18 mouse cellular contexts compared by ENCODE assay signal in genomic region chr9:43757225-43757624, GRCm38 (mm10). TPM values are rescaled to one million over a fixed set of nuclear protein-coding genes. Genes with fewer than 3 reads are reported as not detected.
DNase-seq lines count a peak whose midpoint lies in the region; ATAC-seq and TF ChIP-seq lines count a peak whose summit lies in the region.
"Had no signal": no experiment of that assay in that cellular context is flagged by ENCODE, and none has a peak within 500 bp of the region (broad histone marks: within the 10 kb centered on the region; RNA-seq: fewer than 3 reads in every experiment).

No protein-coding gene starts in this region.

- H3K4me1 ChIP-seq in heart, embryonic 10.5 days, result peaks cover 76% of the 10 kb centered on the region
- peaks cover 89% of the 10 kb centered on the region for H3K4me1 ChIP-seq in midbrain, embryonic 10.5 days
- H3K4me1 ChIP-seq in midbrain, postnatal 0 days (ENCODE audit: insufficient read depth, low read length), result peaks cover 28% of the 10 kb centered on the region
- H3K4me1 ChIP-seq in liver, embryonic 15.5 days (replicated peaks), result peaks cover 38% of the 10 kb centered on the region
- peaks cover 49% of the 10 kb centered on the region for H3K4me1 ChIP-seq in forebrain, embryonic 16.5 days (replicated peaks; ENCODE audit: control insufficient read depth, insufficient read depth, low read length)

- intact Hi-C loops in left cerebral cortex, postnatal 36 days (cut with DNase I), result no loop called here

- 58% methylated on average over 10 of the region's 10 CpGs for WGBS in heart, embryonic 10.5 days
- 73% methylated on average over 10 of the region's 10 CpGs for WGBS in midbrain, embryonic 10.5 days
- 73% methylated on average over 10 of the region's 10 CpGs for WGBS in midbrain, postnatal 0 days
- 60% methylated on average over 10 of the region's 10 CpGs for WGBS in liver, embryonic 15.5 days (ENCODE audit: insufficient replicate concordance)
- WGBS in forebrain, embryonic 16.5 days, result 80% methylated on average over 10 of the region's 10 CpGs

- no peaks in the 10 kb centered on the region for H3K27me3 ChIP-seq in heart, embryonic 10.5 days (ENCODE audit: insufficient read depth, poor library complexity, severe bottlenecking)
- no peaks in the 10 kb centered on the region for H3K27me3 ChIP-seq in midbrain, embryonic 10.5 days (ENCODE audit: low read depth, poor library complexity, severe bottlenecking)
- H3K27me3 ChIP-seq in midbrain, postnatal 0 days (ENCODE audit: insufficient read depth, low read length), result no peaks in the 10 kb centered on the region
- no peaks in the 10 kb centered on the region for H3K27me3 ChIP-seq in liver, embryonic 15.5 days
- no peaks in the 10 kb centered on the region for H3K27me3 ChIP-seq in forebrain, embryonic 16.5 days (replicated peaks; ENCODE audit: control insufficient read depth, insufficient read depth, low read length)
- H3K27me3 ChIP-seq: CH12.LX; neural tube, embryonic 13.5 days had no signal

- no peak for ATAC-seq in midbrain, postnatal 0 days (ENCODE audit: low FRiP score)
- ATAC-seq in liver, embryonic 15.5 days (ENCODE audit: insufficient read depth), result no peak
- ATAC-seq in forebrain, embryonic 16.5 days, result no peak
- ATAC-seq: intestine, embryonic 16.5 days had no signal

- H3K4me2 ChIP-seq in midbrain, postnatal 0 days (ENCODE audit: low read depth, low read length, poor library complexity, severe bottlenecking), result no peak overlapping the region
- peak overlapping the region; percentile 39 for H3K4me2 ChIP-seq in liver, embryonic 15.5 days
- no peak overlapping the region for H3K4me2 ChIP-seq in forebrain, embryonic 16.5 days (ENCODE audit: low read length)
- H3K4me2 ChIP-seq: midbrain, embryonic 11.5 days; neural tube, embryonic 13.5 days had no signal

- TF ChIP-seq CTCF in midbrain, postnatal 0 days (IDR thresholded peaks at IDR 0.05), result no peak

- DNase-seq in heart, embryonic 10.5 days (ENCODE audit: low spot score), result no peak
- no peak for DNase-seq in heart, adult 11 months
- DNase-seq in midbrain, embryonic 10.5 days (ENCODE audit: low spot score), result no peak
- no peak for DNase-seq in midbrain, postnatal 0 days (ENCODE audit: low spot score)
- peak; percentile 68 to 75 for DNase-seq in urinary bladder, postnatal 36 days (ENCODE audit: low spot score in 2 of 2)
- DNase-seq in left cerebral cortex, postnatal 36 days (ENCODE audit: low spot score in 2 of 2), result no peak
- DNase-seq: cerebellum, postnatal 10 days; heart, adult 2 months; kidney, postnatal 4 days; lung, adult 18-20 months; right cerebral cortex, postnatal 4 days; thymus, adult 18-20 months had no signal

- 0 out of 2 replicates have a peak overlapping the region, but pooled peaks have one; percentile 3 for H3K4me3 ChIP-seq in heart, embryonic 10.5 days
- no peak overlapping the region for H3K4me3 ChIP-seq in midbrain, embryonic 10.5 days
- no peak overlapping the region for H3K4me3 ChIP-seq in midbrain, postnatal 0 days (ENCODE audit: low read depth, low read length)
- no peak overlapping the region for H3K4me3 ChIP-seq in liver, embryonic 15.5 days (replicated peaks)
- H3K4me3 ChIP-seq in forebrain, embryonic 16.5 days (replicated peaks; ENCODE audit: low read length), result no peak overlapping the region
- H3K4me3 ChIP-seq: heart, adult 2 months; neural tube, embryonic 13.5 days had no signal

- no peaks in the 10 kb centered on the region for H3K9me3 ChIP-seq in heart, embryonic 10.5 days
- H3K9me3 ChIP-seq in midbrain, embryonic 10.5 days (replicated peaks), result no peaks in the 10 kb centered on the region
- no peaks in the 10 kb centered on the region for H3K9me3 ChIP-seq in midbrain, postnatal 0 days (ENCODE audit: low read length)
- no peaks in the 10 kb centered on the region for H3K9me3 ChIP-seq in liver, embryonic 15.5 days (replicated peaks)
- no peaks in the 10 kb centered on the region for H3K9me3 ChIP-seq in forebrain, embryonic 16.5 days (ENCODE audit: control insufficient read depth, low read length)
- H3K9me3 ChIP-seq: neural tube, embryonic 13.5 days had no signal

- peak overlapping the region; percentile 77 for H3K27ac ChIP-seq in heart, embryonic 10.5 days
- H3K27ac ChIP-seq in midbrain, embryonic 10.5 days (replicated peaks), result peak overlapping the region; percentile 86
- no peak overlapping the region for H3K27ac ChIP-seq in midbrain, postnatal 0 days (ENCODE audit: low read depth, low read length)
- H3K27ac ChIP-seq in liver, embryonic 15.5 days (replicated peaks), result peak overlapping the region; percentile 62; the same call in 1 of the 2 replicates
- no peak overlapping the region for H3K27ac ChIP-seq in forebrain, embryonic 16.5 days (ENCODE audit: low read length)
- H3K27ac ChIP-seq: heart, adult 2 months had no signal

- H3K9ac ChIP-seq in midbrain, postnatal 0 days (replicated peaks; ENCODE audit: low read length, poor library complexity, severe bottlenecking), result no peak overlapping the region
- no peak overlapping the region for H3K9ac ChIP-seq in liver, embryonic 15.5 days
- H3K9ac ChIP-seq in forebrain, embryonic 16.5 days (replicated peaks; ENCODE audit: low read depth, low read length), result no peak overlapping the region
- H3K9ac ChIP-seq: neural tube, embryonic 13.5 days had no signal

- H3K36me3 ChIP-seq in heart, embryonic 10.5 days, result no peaks in the 10 kb centered on the region
- peaks cover 14% of the 10 kb centered on the region for H3K36me3 ChIP-seq in midbrain, embryonic 10.5 days
- H3K36me3 ChIP-seq in midbrain, postnatal 0 days (ENCODE audit: insufficient read depth, low read length), result no peaks in the 10 kb centered on the region
- no peaks in the 10 kb centered on the region for H3K36me3 ChIP-seq in liver, embryonic 15.5 days (replicated peaks)
- no peaks in the 10 kb centered on the region for H3K36me3 ChIP-seq in forebrain, embryonic 16.5 days (ENCODE audit: control insufficient read depth, insufficient read depth)
- H3K36me3 ChIP-seq: neural tube, embryonic 13.5 days had no signal

RNA-seq across cellular contexts. Expression of gene Nectin1, which starts 13.4 kb away (rescaled TPM):
- polyA plus RNA-seq in heart, embryonic 10.5 days (2016; fragmentation: Nextera tagmentation; extraction: Ambion mirVana), result 1.7 and 3.9 TPM in 2 replicates
- polyA plus RNA-seq in midbrain, embryonic 10.5 days (2016; fragmentation: Nextera tagmentation; extraction: Ambion mirVana), result 6.9 and 7.3 TPM in 2 replicates
- total RNA-seq in midbrain, postnatal 0 days (2014; rRNA removed), result 64.7 and 71.6 TPM in 2 replicates
- 14.9 and 15.4 TPM in 2 replicates for polyA plus RNA-seq in midbrain, postnatal 0 days (2015; fragmentation: Nextera tagmentation; extraction: Ambion mirVana)
- polyA plus RNA-seq in liver, embryonic 15.5 days (2015; fragmentation: Nextera tagmentation; extraction: Ambion mirVana), result 1.6 and 1.8 TPM in 2 replicates
- 8.6 and 10.1 TPM in 2 replicates for polyA plus RNA-seq in forebrain, embryonic 16.5 days (2015; fragmentation: Nextera tagmentation; extraction: Ambion mirVana)
- total RNA-seq in left cerebral cortex, postnatal 36 days (2021), result 100 to 1,000 TPM in 1 of 2 experiments, 10 to 100 TPM in 1; 84.8 to 103 TPM

Comparison
In these comparisons a context has a peak if more than half of its experiments do, and no peak if none do; other contexts are left out.
1. H3K27ac ChIP-seq: peak in heart, embryonic 10.5 days (single experiment), midbrain, embryonic 10.5 days (single experiment) and liver, embryonic 15.5 days (single experiment); none in midbrain, postnatal 0 days (single experiment) and forebrain, embryonic 16.5 days (single experiment).
2. DNase-seq: peak in urinary bladder, postnatal 36 days (2 of 2); none in heart, embryonic 10.5 days (single experiment), heart, adult 11 months (single experiment), midbrain, embryonic 10.5 days (single experiment), midbrain, postnatal 0 days (single experiment) and left cerebral cortex, postnatal 36 days (0 of 2).